Mouse (Mus musculus): ENCODE measurements around the gene Tbccd1.

Gene Tbccd1

DNA sequence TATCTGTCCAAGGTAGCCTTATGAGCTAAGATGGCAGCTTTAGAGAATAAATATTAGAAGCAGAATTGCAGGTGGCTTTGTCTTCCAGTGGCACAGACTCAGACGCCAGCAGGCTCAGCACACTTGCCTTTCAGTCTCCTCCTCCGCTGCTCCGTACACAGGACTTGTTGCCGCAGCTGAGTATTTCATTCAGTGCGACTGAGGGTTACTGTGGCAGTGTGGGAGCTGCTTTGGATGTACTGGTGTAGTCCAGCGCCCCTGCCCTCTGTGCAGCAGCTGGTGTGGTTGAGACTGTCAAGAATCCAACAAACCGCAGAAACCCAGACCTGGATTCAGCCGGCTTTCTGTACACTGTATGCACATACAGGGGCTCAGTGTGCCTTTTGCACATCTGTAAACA is 14.9 kb upstream of the Tbccd1 start:
- DNase-seq (ENCODE audit: extremely low read depth, low read depth) = no peak

DNA sequence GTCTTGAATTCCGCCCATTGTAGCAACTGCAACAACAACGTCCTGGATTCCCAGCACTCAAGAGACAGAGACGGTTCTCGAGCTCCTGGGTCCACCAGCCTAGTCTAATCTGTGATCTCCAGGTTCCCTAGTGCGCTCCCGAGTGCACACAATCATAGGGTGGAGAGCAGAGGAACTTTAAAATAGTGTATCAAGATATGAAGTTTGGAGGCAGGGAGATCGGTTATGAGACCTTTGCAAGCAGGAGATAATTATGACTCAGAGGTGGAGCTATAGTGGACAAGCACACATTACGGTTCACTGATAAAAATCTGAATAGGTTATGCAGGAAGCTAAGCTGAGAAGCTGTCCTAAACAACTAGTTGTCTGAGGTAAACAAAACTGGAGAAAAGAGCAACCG is 696 bp downstream of the Tbccd1 start:
- DNase-seq (ENCODE audit: extremely low read depth, low read depth) = peak; percentile 55

DNA sequence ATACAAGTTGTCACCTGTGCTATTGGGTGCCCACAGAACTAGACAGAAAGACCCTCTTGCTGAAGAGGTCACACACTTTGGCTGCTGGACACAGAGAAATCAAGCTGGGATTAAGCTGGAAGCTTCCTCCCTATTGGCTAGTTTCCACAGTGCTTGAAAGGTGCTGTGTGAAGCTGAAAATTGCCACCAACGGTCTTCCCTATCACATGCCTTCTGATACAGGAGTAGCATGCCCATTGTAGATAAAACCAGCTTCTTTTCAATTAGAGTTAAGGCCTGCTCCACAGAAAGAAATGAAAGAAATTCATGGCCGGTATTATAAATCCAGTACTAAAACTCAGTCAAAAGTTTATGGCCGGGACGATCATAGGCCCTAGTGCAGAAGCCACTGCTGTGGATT is 4.8 kb downstream of the Tbccd1 start:
- no peak for DNase-seq (ENCODE audit: extremely low read depth, low read depth)

DNA sequence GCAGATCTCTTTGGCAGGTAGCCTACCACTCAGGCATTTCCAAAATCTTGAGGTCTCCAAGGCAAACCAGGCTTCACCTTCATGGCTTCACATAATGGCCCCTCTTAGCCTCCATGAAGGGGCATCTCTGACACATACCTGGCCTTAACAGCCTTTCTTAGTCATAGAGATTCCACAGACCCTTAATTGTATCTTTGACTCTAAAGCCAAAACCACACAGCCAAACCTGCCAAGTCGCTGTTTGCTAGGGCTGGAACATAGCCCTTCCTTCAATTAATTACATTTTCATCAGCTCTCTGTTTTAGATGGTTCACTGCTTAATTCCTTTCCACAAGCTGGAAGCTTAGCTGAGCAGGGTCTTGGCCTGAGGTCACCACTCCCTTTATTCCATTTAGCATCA is 9.1 kb downstream of the Tbccd1 start:
- DNase-seq (ENCODE audit: extremely low read depth, low read depth) = no peak

DNA sequence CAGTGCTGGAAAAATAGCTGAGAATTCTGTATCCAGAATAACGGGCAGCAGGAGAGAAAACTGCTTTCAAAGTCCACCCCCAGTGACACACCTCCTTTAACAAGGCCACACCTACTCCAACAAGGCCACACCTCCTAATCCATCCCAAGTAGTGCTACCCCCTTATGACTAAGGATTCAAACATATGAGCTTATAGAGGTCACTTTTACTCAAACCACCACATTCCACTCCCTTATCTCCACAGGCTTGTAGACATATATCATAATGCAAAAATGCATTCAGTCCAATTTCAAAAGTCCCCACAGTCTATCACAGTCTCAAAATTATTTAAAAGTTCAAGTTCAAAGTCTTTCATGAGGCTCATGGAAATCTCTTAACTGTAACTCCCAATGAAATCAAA is 9.8 kb downstream of the Tbccd1 start:
- DNase-seq (ENCODE audit: extremely low read depth, low read depth) = no peak

DNA sequence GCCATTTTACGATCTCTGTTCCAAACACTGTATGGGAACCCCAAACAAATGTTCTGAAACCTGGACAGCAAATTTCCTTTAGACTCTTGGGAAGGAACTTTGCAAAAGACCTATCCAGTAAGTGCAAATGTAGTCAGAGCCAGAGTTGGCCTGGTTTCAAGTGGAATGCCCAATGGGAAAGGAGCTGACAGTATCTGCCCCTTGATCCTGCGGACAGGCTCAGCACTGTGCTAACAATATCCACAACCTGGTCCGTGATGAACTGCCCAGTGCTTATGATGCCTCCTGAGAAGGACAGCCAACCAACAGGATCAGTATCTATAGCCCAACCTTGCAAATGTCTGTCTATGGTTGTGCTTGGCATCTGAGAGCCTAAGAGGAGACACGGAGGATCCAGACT is 12.0 kb downstream of the Tbccd1 start:
- DNase-seq (ENCODE audit: extremely low read depth, low read depth) = no peak

DNA sequence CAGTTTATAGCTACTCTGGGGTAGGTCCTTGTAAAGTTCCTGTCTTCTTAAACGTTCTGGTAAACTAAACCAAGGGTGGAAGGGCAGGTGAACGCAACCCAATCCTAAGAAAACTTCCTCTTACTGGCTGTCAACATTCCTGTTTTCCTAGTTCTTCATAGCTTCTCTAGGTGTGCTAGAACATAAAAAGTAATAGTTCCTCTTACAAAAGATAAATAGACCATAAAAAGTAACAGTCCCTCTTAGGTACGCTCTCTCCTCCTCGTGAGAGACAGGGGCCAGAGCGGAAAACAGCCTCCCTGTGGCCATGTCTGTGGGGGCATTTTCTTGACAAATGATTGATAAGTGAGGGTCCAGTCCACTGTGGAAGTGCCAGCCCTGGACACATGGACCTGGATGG is 12.6 kb downstream of the Tbccd1 start:
- no peak for DNase-seq (ENCODE audit: extremely low read depth, low read depth)

DNA sequence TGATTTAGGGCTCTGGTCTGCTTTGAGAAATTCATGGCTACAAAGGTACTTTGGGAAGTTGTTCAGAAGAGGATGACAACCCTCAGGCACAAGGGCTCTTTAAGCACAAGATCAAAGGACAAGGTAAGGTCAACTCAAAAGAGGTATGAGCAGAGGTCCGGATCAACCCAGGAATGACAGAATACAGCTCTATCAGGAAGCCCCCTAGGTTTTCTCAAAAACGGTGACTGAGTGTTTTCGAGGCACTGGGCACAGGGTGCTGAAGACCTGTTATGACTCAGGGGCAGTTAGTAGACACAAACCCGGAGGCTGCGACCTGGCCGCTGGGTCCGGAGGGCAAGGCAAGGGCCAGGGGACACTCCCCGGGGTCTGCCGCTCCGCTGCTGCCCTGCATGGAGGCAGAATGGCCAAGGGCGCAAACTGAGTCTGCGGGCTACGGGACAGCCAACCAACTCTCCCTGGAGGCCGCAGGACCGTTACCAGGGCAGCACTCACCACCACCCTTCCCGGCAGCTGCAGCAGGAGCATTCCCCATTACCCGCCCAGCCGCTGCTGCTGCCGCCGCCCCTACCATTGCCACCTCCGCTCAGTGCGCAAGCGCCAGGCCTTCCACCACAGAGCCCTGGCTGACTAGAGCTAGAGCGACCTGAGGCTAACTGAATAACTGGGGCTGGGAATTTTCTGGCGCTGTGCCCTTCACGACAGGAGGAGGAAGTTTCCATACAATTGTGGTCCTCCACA is 13.2 kb downstream of the Tbccd1 start:
- no peak for DNase-seq (ENCODE audit: extremely low read depth, low read depth)

DNA sequence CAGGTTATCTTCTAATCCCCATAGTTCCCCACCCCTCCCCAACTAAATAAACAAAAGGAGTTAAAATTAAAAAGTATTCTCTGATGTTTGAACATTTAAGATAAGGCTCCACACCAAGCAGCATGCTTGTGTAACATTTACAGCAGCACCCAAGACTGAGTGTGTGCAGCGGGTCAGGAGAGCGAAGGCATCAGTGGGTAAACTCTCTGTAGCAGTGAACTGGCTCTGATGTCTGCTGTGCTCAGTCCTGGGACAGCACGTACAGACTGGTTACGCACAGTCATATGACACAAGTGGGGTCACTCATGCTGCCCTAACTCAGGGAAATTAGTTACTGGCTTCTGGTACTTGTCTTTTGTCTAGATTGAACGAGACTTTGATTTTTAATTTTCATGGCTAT is 14.6 kb downstream of the Tbccd1 start:
- no peak for DNase-seq (ENCODE audit: extremely low read depth, low read depth)

DNA sequence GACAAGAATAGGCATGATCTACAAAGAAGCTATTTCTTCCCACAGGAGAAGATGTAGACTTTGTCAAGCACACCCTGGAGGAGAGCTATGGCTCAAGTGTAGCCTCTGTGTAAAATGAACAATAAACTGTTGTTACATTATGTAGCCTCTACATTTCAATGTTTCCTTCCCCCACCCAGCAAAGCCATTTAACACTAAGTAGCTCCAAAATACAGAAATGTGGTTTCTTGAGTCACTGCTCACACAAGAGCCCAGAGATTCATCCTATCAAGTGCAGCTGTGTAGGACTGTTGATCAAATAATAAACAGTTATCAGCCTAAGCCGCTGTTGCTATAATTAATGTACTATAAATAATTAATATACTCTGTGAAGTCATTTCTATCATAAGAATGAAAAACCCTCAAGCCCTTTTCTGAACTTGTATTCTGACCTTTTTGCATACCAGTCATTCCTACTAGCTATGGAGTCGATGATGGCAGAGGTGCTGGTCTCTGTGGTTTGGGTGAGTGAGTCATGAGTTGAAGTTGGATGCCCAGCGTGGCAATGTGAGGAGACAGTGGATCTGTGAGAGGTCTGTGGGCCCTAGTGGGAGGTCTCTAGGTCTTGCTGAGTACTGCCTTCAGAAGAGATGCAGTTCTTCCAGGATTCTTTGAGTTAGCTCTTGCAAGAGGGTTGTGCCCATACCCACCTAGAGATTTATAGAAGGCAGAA is 18.2 kb downstream of the Tbccd1 start:
- DNase-seq (ENCODE audit: extremely low read depth, low read depth) = no peak

DNA sequence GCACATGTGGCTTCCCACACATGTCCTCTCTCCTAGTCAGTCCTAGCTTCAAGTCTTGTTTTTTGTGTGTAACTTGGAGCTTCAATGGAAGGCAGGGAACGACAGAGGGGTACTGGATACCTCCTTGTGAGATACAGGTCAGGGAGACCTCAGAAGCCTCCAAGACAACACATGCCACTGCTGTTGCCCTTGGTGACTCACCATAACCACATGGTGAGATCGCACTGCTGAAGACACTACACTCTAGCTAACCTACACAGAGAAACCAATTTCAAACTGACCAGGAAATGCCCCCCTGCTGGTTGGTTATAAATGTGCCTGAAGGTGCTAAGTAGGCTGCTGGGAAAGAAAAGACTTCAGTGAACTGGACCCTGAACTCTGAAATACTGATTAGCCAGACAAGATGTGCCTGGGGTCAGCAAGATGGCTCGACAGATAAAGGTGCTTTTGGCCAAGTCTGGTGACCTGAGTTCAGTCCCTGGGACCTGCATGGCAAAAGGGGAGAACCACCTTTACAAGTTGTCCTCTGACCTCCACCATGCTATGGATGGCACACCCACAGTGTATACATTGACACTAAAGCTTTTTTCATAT is 24.4 kb downstream of the Tbccd1 start:
- DNase-seq (ENCODE audit: extremely low read depth, low read depth) = no peak

DNA sequence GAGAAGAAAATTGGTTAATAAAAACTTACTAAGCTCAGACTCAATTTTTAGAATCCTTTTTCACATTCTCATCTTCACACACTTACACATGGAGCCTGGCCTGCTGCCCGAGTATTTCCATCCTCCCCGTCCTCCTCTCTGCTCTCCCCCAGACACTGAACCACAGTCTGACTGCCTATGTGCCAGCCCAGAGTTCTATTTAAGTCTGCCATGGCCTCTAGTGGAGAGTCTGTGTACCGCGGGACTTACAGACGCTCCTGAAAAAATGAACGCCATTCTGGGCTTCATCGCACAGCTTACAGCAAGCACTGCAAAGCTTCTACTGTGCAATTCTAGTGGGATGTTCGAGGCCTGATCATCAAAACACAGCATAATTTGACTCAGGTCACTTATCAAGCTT is 36.7 kb downstream of the Tbccd1 start:
- no peak for DNase-seq (ENCODE audit: extremely low read depth, low read depth)

DNA sequence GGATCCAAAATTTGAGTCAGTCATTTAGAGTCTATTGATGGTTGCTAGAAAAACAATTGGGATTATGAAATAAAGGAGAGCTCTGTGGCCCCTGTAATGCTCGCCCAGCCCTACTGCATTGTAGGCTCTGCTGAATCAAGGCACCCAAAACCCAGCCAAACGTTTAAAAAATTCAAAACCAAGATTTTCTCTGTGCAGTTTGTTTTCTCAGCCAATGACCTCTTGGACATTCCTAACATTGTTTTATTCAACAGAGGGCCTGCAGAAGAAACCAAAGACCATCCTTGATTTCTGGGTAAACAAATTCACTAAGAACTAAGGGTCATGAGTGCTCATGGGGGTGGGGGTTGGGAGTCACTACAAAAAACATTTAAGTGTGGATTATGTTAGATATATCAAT is 46.0 kb downstream of the Tbccd1 start, which contains the start of gene Crygs:
Gene Crygs, minus strand, starts transcription at position 101 of the 400 bp plus-strand sequence.
- no peak for DNase-seq (ENCODE audit: extremely low read depth, low read depth)

DNA sequence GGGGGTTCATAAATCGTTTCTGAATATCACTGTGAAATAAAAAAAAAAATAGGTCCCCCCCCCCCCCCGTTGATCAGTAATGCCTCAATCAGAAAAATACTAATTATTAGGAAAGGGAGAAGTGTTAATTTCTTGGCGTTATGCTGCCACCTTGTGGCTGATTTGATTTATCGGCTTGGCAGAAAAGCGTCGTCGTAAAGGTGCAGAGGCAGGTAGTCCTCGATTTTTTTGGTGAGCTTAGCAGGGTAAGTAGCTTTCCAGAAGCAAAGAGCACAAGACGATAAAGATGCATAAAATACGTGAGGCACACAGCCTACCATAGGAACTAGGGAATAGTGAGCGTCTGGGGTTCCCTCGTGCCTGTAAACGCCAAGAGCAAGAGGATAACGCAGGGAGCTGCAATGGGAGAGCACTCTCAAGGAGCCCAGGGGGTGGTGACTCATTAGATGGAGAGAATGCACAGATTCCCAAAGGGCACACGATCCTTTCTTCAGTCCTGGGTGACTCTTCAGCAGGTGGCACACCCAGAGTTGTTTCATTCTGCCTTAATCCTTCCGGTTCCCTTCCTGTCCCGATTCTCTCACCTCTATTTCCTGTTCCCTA is 49.9 kb downstream of the Tbccd1 start:
- DNase-seq (ENCODE audit: extremely low read depth, low read depth) = peak; percentile 13

DNA sequence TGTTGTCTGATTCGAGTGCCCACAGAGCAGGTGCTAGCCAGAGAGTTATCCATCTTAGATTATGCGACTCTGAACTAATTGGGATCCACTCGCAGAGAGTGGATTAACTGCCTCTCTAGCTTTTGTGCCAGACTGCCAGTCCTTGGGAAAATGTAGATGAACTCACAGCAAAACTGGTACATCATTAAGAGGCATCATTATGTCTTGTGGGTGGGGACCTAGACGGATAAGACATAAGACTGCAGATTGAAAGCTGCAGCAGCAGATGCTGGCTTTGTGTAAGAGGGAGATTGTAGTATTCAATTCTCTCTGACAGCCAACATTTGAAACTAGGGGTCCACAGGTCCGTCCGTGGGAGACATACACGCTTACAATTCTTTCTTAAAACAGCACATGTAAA is 54.7 kb downstream of the Tbccd1 start:
- no peak for DNase-seq (ENCODE audit: extremely low read depth, low read depth)

DNA sequence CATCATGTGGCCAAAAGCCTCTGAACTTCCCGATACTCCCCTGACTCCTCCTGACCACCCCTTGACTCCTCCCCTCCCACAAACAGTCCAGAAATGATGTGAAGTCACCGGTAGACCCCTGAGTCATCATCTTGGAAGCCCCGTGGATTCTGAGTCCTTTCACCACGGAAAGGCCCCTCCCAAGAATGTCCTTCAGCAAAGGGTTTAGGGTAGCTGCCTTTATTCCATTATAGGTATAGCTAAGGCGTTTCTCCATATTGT is 56.7 kb downstream of the Tbccd1 start:
- no peak for DNase-seq (ENCODE audit: extremely low read depth, low read depth)

DNA sequence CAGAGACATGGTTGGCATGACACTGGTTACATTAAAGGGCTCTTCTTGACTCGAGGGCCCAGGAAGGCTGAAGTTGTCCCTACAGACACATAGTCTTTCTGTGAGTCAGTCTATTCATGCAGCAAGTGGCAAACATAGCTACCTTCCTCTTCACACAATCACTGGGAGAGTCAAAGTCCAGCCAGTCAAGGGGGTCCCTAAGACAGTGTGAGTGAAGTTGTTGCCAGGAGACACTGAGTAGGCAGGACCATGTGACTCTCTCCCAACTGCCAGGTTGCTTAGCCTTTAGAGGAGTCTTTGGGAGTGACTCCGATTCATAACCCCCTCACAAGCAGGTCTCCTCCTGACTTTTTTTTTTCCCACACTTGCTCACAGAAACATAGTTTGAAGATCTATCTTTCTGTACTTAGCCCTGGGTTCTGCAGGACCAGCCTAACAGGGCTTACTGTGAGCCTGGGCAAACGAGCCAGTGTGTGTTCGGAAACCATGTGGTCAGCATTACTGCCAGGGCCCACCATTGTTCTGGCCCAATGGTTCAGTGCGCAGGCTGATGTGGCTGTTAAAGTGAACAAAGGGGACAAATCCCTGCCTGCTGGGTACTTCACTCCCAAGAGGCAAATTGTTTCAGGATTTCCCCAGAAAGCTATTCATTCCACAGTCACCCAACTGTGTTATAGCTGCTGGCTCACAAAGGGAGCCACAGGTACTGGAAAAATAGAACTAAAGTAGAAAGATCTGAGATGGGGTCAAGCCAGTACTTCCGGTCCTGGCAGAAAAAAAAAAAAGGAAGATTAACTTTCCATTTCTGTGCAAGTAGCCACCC is 57.2 kb downstream of the Tbccd1 start:
- DNase-seq (ENCODE audit: extremely low read depth, low read depth) = no peak

DNA sequence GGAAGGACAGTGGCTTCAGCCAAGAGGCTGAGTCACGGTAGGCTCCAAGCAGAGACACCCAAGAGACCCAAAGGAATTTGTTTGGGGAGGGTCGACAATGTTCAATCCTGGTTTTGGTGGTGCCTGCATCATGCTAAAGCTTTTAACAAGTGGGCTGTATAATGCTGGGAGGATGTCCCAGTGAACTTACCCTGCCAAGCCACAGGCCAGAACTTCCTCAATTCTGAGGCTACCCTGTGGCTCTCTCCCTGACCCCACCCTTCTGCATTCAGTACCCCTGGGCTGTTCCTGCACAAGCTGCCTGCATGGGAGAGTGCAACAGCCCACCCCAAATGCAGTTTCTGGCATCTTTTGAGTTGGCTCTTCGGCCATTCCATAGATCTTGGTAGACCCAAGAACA is 58.9 kb downstream of the Tbccd1 start:
- DNase-seq (ENCODE audit: extremely low read depth, low read depth) = peak; percentile 47

DNA sequence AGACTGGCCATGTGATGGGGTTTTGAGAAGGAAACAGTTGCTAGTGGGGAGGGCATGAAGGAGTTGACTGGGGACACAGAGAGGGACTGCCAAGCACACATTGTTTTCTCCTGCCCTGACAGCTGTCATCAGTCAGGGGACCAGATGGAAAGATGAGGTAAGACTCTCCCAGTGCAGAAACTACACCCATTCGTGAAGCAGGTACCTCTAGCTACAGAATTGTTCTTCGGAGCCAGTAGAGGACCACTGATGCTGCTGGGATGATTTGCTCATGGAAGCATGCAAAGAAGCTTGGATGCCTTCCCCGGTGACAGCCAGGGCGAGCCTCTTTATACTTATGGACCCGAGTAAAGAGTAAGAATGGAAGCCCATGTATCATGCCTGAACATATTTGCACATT is 59.9 kb downstream of the Tbccd1 start:
- DNase-seq (ENCODE audit: extremely low read depth, low read depth) = no peak

DNA sequence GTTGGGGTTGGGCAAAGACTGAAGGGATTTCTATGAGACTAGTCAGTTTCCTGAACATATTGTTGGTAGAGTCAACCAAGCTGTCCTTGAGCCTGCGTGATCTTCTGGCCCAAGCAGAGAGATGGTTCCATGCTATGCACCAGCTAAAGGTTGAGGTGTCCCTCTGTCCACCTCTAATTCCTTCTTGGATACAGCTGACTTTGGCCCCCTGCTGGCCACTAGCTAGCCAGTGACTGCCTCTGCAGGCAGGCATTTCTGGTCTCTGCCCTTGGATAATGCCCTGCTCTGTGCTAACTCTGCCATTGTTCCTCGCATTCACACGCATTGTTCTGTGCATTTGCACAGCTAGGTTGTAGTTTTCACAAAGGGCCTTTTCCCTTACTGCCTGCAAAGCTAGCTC is 62.0 kb downstream of the Tbccd1 start:
- no peak for DNase-seq (ENCODE audit: extremely low read depth, low read depth)

DNA sequence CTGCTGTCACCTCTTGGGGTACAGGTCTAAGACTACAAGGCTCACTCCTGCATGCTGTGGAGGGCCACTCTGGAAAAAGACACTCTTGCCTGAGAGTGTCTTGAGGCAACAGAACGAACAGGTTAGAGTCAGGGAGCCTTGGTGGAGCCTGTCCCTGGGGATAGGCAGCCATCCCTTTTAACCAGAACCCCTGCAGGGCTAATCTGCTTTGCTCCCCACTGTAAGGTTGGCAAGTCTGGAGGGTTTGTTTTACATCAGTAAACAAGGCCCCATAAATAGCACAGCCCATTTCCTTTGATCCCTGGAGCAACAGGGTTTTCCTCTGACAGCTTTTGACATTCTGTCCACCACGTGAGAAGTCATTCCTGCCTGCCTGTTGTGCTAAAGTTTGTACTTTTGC is 66.2 kb downstream of the Tbccd1 start:
- no peak for DNase-seq (ENCODE audit: extremely low read depth, low read depth)

DNA sequence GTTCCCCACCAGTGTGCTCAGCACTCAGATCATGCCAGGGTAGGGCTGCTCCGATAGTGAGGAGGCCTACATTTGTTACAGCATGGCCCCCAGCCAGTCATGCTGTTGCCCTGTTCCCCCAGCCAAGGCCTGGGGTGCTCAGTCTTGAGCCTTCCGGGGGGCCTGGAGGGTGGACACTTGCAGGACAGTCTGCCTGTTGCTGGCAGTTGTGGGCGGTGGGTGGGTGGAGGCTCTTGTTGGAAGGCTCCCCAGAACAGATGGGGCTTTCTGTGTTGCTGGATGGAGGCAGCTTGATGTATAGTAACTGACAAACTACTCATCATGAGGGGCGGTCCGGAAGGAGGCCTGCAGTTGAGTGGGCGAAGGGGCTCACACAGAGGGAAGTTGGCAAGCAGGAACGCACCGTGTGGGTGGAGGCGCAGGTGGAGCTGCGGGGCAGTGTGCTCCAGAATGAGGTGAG is 67.5 kb downstream of the Tbccd1 start:
- DNase-seq (ENCODE audit: extremely low read depth, low read depth) = no peak

Measured in MEL-GATA-1-ER (cell line).